Mouse (Mus musculus): Measurements from ENCODE around the gene Mobp.

Mobp gene

GRCm38 (mm10) chr9:120210068-120210467 lies 60.6 kb downstream of the Mobp start:
- peak; percentile 30 for DNase-seq (ENCODE audit: low read depth, low spot score)

- no peak for DNase-seq (ENCODE audit: low read depth, low spot score)
Measured at GRCm38 (mm10) chr9:120210865-120211264, 61.4 kb downstream of the Mobp start.

GRCm38 (mm10) chr9:120212936-120213335 lies 63.4 kb downstream of the Mobp start:
- DNase-seq (ENCODE audit: low read depth, low spot score): no peak

- DNase-seq (ENCODE audit: low read depth, low spot score): no peak
Measured at GRCm38 (mm10) chr9:120214978-120215495, 65.5 kb downstream of the Mobp start.

- no peak for DNase-seq (ENCODE audit: low read depth, low spot score)
Measured at GRCm38 (mm10) chr9:120219411-120219810, 69.9 kb downstream of the Mobp start.

Measured in CD4-positive, CD25-positive, alpha-beta regulatory T cell, adult 2 months (primary cell).